Mouse (Mus musculus) midbrain, embryonic 11.5 days (tissue): ENCODE results near the gene Iah1. TPM values are rescaled to one million over a fixed set of nuclear protein-coding genes. Genes with fewer than 3 reads are reported as not detected.

ENCODE experiments used
- ATAC-seq: fragments of 200-750 bp; cut with Nextera tagmentation; 2 replicates; pipeline ENCODE4 v1.8.0; 2017; ENCODE audit warnings: moderate TSS enrichment, moderate library complexity; ENCODE audit not compliant: low FRiP score
- DNase-seq: peaks from one replicate; pipeline ENCODE4 v3.0.0; 2015; ENCODE audit warnings: low spot score; ENCODE audit errors: missing footprints
- H3K27ac ChIP-seq: fragments of 300-500 bp; sonication (generic); 2 replicates; pipeline ENCODE4 v1.5.1; 2014; ENCODE audit warnings: low read depth, low read length
- H3K27me3 ChIP-seq: fragments of 300-500 bp; sonication (generic); 2 replicates; pipeline ENCODE4 v1.6.1; 2014; ENCODE audit warnings: mild to moderate bottlenecking, low read length, moderate library complexity, mixed read lengths; ENCODE audit not compliant: control insufficient read depth, insufficient read depth
- H3K36me3 ChIP-seq: fragments of 300-500 bp; sonication (generic); 2 replicates; pipeline ENCODE4 v1.6.1; 2014; ENCODE audit warnings: mild to moderate bottlenecking, low read length, moderate library complexity, mixed read lengths; ENCODE audit not compliant: control insufficient read depth, insufficient read depth
- H3K4me1 ChIP-seq: fragments of 300-500 bp; sonication (generic); 2 replicates; pipeline ENCODE4 v1.6.1; 2014; ENCODE audit warnings: low read length; ENCODE audit not compliant: control insufficient read depth, insufficient read depth
- H3K4me2 ChIP-seq: fragments of 300-500 bp; sonication (generic); 2 replicates; pipeline ENCODE4 v1.6.1; 2014; ENCODE audit warnings: mild to moderate bottlenecking, moderate library complexity
- H3K4me3 ChIP-seq: fragments of 300-500 bp; sonication (generic); 2 replicates; pipeline ENCODE4 v1.5.1; 2014; ENCODE audit warnings: low read depth, low read length
- H3K9ac ChIP-seq: fragments of 300-500 bp; sonication (generic); 2 replicates; pipeline ENCODE4 v1.6.1; 2014; ENCODE audit warnings: low read length
- H3K9me3 ChIP-seq: fragments of 300-500 bp; sonication (generic); 2 replicates; pipeline ENCODE4 v1.6.1; 2016; ENCODE audit warnings: low read length; ENCODE audit not compliant: control insufficient read depth
- WGBS: fragments of 180-500 bp; shearing (Covaris S2); extraction: QIAGEN DNeasy Blood & Tissue Kit; methylation state at CpG from one replicate; pipeline ENCODE4 v1.1.7; 2014; 5-methylcytosine and 5-hydroxymethylcytosine counted together
- polyA plus RNA-seq: library from polyadenylated mRNA; unstranded; fragments of >200 nt; fragmentation: Nextera tagmentation; extraction: Ambion mirVana; gene quantifications from 2 replicates; pipeline ENCODE4 v1.2.1, GENCODE M21; 2014

Gene Iah1
- polyA plus RNA-seq, 1 experiment from 2014 or later: 50.8 TPM

DNA sequence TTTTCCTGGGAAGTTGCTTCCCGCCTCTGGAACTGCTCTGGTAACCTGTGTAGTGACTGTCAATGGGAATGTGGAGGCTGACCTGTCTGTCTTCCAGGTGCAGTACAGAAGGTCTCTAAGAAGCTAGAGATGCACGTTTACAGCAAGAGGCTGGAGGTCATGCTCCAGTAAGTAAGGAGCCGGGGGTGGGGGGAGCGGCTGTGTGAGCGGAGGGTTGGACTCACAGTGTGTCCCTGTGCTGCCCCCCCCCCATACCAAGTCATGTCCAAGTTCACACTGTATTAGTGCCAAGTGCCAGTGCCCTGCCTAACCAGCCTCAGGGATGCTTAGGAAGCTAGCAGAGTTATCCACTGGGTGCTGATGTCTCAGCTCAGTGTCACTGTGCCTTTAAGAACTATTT lies 4.0 kb upstream of the Iah1 start:
- Histone ChIP-seq H3K4me2 (no peak overlapping the region), H3K9ac (no peak overlapping the region), H3K4me1 (no peaks in the 10 kb centered on the region), H3K4me3 (no peak overlapping the region), H3K9me3 (no peaks in the 10 kb centered on the region), H3K36me3 (peaks cover 17% of the 10 kb centered on the region; the same call in 1 of the 2 replicates), H3K27ac (no peak overlapping the region), H3K27me3 (no peaks in the 10 kb centered on the region)
- no peak for DNase-seq
- ATAC-seq: no peak
- 85% methylated on average over 5 of the region's 5 CpGs for WGBS

DNA sequence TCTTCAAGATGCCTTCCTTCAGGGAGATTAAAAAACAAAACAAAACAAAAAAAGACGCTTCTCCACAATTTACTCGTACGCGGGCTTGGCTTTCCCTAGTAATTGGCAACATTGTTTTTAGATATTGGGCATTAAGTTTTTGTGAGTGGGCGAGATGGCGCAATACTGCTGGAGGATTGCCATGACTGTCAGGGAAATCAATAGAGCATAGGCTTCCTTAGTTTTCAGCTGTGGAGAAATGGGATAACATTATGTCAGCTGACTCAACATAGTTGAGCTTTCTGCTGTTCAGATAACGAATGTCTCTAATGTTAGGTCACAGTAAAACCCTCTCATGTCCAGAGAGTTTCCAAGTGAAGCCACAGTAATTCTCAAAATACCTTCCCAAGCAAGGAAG lies 678 bp downstream of the Iah1 start:
- Histone ChIP-seq H3K9me3 (no peaks in the 10 kb centered on the region), H3K4me2 (peak overlapping the region; percentile 63)

DNA sequence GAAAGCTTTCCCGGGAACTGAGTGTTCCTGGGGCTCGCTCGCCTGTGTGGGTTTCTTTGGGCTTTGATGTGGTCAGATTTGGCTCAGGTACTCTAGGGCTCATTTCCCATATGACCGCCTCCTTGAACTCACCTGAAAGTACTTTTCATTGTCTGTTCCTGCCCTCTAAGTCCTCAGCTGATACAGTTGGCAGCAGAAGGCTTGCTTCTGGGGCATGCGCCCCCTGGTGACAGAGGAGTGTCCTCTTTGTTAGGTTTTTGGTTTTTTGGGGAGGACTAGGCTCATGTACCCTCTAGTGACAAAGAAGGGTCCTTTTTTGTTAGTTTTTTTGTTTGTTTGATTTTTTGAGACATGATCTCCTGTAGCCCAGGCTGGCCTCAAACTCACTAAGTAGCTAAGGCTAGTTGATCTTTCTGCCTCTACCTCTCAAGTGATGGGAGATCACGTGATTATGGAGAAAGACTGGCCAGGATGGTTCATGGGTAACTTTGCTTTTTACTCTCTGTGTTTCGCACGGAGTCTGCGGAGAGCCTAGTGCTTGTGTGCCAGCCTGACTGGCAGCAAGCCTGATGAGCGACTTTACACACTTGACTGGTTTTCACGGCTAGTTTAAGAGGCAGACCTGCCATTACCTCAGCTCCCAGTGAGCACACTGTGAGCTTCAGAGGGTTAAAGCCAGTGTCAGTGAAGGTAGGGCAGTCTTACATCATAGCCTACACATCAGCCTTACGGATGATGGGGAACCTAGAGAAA lies 2.1 kb downstream of the Iah1 start:
- Histone ChIP-seq H3K9ac (no peak overlapping the region), H3K27ac (no peak overlapping the region), H3K4me1 (no peaks in the 10 kb centered on the region), H3K9me3 (no peaks in the 10 kb centered on the region), H3K4me3 (no peak overlapping the region), H3K27me3 (no peaks in the 10 kb centered on the region), H3K4me2 (no peak overlapping the region), H3K36me3 (peaks cover 5% of the 10 kb centered on the region)
- DNase-seq: peak; percentile 91
- no peak for ATAC-seq
- 76% methylated on average over 12 of the region's 12 CpGs for WGBS

More for the DNA sequence above, 678 bp downstream of the Iah1 start:
- no peak for ATAC-seq
- H3K27ac ChIP-seq: no peak overlapping the region
- 41% methylated on average over 7 of the region's 7 CpGs for WGBS
- H3K9ac ChIP-seq: peak overlapping the region; percentile 83
- DNase-seq: no peak
- H3K4me3 ChIP-seq: peak overlapping the region; percentile 67
- H3K27me3 ChIP-seq: no peaks in the 10 kb centered on the region
- H3K36me3 ChIP-seq: peaks cover 2% of the 10 kb centered on the region; the same call in 1 of the 2 replicates
- no peaks in the 10 kb centered on the region for H3K4me1 ChIP-seq

DNA sequence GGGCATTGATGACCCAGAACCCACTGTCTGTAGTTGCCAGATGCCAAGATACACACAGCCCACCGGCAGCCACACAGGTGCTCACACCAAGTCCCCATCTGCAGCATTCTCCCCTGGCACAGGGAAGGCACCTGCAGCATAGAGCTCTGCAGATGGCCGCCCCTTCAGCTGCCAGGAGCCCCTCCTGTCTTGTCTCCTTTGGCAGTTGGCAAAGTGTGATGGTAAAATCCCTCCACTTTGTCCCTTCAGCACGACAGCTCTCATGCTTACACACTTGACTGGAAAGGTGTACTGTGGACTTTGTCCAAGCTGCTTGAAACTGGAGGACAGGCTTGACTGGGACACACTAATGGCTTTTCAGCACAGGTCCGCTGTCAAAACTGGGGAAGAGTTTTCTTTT lies 4.1 kb downstream of the Iah1 start:
- no peak overlapping the region for H3K9ac ChIP-seq
- H3K9me3 ChIP-seq: no peaks in the 10 kb centered on the region
- H3K27ac ChIP-seq: no peak overlapping the region
- DNase-seq: no peak
- peaks cover 8% of the 10 kb centered on the region for H3K36me3 ChIP-seq
- no peaks in the 10 kb centered on the region for H3K4me1 ChIP-seq
- no peaks in the 10 kb centered on the region for H3K27me3 ChIP-seq
- WGBS: 85% methylated on average over 4 of the region's 4 CpGs
- no peak for ATAC-seq
- no peak overlapping the region for H3K4me3 ChIP-seq
- no peak overlapping the region for H3K4me2 ChIP-seq

DNA sequence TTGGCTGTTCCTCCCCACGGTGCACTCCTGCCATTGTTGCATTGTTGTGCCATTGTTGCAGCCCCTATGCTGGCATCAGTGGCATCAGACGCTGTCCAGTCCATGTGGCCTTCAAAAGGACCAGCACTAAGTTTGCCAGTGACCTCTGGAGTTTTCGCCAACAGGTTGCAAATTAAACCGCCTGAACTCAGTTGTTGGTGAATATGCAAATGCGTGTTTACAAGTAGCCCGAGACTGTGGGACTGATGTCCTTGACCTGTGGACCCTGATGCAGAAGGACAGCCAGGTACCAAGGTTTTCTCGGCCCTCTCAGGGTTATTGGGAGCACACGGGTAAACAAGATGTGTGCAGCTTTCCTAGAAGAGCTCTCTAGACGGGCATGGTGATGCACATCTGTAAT lies 5.0 kb downstream of the Iah1 start:
- Histone ChIP-seq H3K4me1 (no peaks in the 10 kb centered on the region), H3K27me3 (no peaks in the 10 kb centered on the region), H3K27ac (no peak overlapping the region), H3K36me3 (peaks cover 10% of the 10 kb centered on the region), H3K4me2 (no peak overlapping the region), H3K4me3 (no peak overlapping the region), H3K9ac (no peak overlapping the region), H3K9me3 (no peaks in the 10 kb centered on the region)
- no peak for DNase-seq
- no peak for ATAC-seq
- 78% methylated on average over 9 of the region's 9 CpGs for WGBS

DNA sequence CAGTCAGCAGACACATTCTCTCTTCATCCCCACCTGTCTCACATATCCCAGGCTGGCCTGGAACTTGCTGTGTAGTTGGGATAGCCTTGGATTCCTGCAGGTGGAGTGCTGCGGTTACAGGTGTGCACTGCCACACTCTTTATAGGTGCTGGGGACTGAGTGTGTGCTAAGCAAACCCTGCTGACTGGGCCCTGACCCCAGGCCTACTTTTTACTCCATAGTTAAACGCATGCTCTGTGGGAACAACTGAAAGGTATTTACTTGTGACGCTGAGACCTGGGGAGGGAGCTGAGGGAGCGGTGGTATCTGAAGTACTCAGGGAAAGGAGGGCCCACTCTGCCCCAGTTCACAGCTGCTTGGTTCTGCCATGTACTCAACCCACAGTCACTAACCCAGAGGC lies 6.1 kb downstream of the Iah1 start:
- no peaks in the 10 kb centered on the region for H3K9me3 ChIP-seq
- WGBS: 90% methylated on average over 4 of the region's 4 CpGs

DNA sequence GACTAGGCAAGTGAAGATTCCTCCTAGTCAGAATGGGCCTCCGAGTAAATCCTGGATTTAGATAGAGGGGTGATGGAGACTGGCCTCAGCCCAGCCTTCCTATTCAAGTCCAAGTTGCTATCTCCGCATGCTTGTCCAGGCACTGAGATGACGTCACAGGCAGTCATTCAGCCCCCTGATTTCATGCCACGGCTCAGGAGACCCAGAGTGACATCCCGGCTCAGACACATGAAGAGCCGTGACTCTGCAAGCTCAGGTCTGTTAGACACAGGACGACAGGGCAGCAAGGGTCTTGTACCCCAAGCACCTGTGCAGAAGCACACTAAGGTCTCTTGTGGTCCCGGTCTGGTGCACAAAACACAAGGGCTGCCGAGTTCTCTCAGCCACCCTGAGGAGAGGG lies 6.7 kb downstream of the Iah1 start:
- Histone ChIP-seq H3K4me1 (no peaks in the 10 kb centered on the region), H3K27me3 (no peaks in the 10 kb centered on the region), H3K9me3 (no peaks in the 10 kb centered on the region), H3K4me3 (no peak overlapping the region), H3K27ac (no peak overlapping the region), H3K9ac (no peak overlapping the region), H3K36me3 (peaks cover 10% of the 10 kb centered on the region), H3K4me2 (no peak overlapping the region)
- 86% methylated on average over 9 of the region's 9 CpGs for WGBS
- peak; percentile 54 for DNase-seq
- ATAC-seq: no peak

More for the DNA sequence above, 6.1 kb downstream of the Iah1 start:
- Histone ChIP-seq H3K9ac (no peak overlapping the region), H3K27me3 (no peaks in the 10 kb centered on the region), H3K27ac (no peak overlapping the region), H3K4me2 (no peak overlapping the region), H3K4me3 (no peak overlapping the region), H3K4me1 (no peaks in the 10 kb centered on the region), H3K36me3 (peaks cover 10% of the 10 kb centered on the region)
- DNase-seq: no peak
- ATAC-seq: no peak

DNA sequence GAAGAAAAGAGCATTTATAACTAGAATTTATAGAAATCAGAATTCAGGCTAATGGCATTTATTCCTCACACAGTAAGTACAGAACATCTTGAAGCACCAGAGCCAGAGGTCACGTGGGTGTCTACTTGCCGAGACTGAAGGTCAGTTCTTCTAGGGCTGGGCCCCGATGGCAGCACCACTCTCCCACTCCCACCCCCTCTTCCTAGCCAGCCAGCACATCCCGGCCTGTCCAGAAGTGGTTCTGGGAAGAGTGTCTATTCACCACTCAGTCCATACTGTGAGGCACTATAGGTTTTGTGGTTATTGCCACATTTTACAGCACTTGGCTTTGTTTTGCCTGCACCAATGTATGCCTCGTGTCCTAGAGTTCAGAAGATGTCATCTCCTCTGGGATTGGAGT lies 7.9 kb downstream of the Iah1 start:
- ATAC-seq: no peak
- peaks cover 14% of the 10 kb centered on the region for H3K36me3 ChIP-seq

DNA sequence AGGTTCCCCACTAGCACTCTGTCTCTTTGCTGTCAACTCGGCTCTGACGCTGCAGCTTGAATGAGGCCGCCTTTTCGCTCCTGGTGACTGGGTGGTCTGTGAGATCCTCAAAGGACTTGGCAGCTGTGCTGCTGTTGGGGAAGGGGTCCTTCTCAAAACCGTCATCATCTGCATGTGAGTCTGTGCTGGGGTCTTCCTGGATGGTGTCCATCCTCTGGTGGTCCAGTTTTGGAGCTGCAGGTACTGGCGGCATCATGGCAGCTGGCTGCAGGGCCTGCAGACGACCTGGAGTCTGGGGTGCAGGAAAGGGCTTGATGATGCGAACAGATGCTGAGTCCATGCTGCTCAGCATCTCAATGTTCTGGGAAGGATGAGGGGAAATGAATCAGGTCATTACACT lies 9.1 kb downstream of the Iah1 start:
- peak; percentile 60 for DNase-seq
- H3K27ac ChIP-seq: no peak overlapping the region
- no peaks in the 10 kb centered on the region for H3K9me3 ChIP-seq
- no peak overlapping the region for H3K4me2 ChIP-seq
- 91% methylated on average over 8 of the region's 8 CpGs for WGBS
- peaks cover 17% of the 10 kb centered on the region for H3K36me3 ChIP-seq
- no peak for ATAC-seq
- H3K4me1 ChIP-seq: no peaks in the 10 kb centered on the region
- H3K27me3 ChIP-seq: no peaks in the 10 kb centered on the region
- H3K9ac ChIP-seq: no peak overlapping the region
- H3K4me3 ChIP-seq: no peak overlapping the region

More for the DNA sequence above, 7.9 kb downstream of the Iah1 start:
- H3K4me2 ChIP-seq: no peak overlapping the region
- H3K27me3 ChIP-seq: no peaks in the 10 kb centered on the region
- no peaks in the 10 kb centered on the region for H3K4me1 ChIP-seq
- no peak overlapping the region for H3K4me3 ChIP-seq
- WGBS: 87% methylated on average over 5 of the region's 5 CpGs
- no peaks in the 10 kb centered on the region for H3K9me3 ChIP-seq
- H3K27ac ChIP-seq: no peak overlapping the region
- H3K9ac ChIP-seq: no peak overlapping the region
- peak; percentile 61 for DNase-seq
